Mouse (Mus musculus): Measurements from ENCODE around the gene Mtmr4. TPM values are rescaled to one million over a fixed set of nuclear protein-coding genes. Genes with fewer than 3 reads are reported as not detected.

Gene Mtmr4
- polyA plus RNA-seq, 1 experiment from 2014 or later: 9.4 TPM

DNA sequence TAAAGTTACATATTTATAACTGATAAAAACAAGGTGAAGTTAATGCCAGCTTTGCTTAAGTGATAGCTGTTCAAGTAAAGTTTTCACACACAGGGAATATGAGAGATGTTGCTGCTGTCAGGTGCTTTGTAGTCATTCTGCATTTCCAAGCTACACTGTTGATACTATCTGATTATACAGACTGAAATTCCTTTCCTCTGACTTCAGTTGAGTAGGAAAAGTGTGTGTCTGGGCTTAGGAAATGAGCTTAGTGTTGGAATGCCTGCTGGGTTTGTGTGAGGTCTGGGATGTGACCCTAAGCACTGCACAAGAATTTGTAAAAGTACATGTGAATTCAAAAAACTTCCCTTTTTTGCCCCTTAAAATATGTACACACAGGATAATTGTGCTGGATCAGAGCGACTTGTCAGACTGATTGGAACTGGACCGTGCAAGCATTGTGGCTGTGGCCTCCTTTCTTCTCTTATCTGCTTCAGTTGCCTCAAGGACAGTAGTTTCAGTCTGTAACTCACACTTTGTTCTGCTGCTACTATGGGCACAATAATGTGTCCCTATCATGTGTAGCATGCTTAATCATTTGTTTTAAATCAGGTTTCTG lies 36.8 kb upstream of the Mtmr4 start:
- 0 out of 2 replicates have a peak, but pooled peaks cover 4% of the 10 kb centered on the region for H3K4me1 ChIP-seq (replicated peaks; ENCODE audit: control insufficient read depth, insufficient read depth)
- no peaks in the 10 kb centered on the region for H3K27me3 ChIP-seq (ENCODE audit: control insufficient read depth, insufficient read depth, low read length)
- H3K36me3 ChIP-seq (ENCODE audit: control insufficient read depth, insufficient read depth, low read length): no peaks in the 10 kb centered on the region
- no peak for DNase-seq (ENCODE audit: low spot score)
- WGBS: 11% methylated on average over 2 of the region's 2 CpGs
- TF ChIP-seq CTCF (IDR thresholded peaks at IDR 0.05; ENCODE audit: low read depth) (no peak), EP300 (optimal IDR thresholded peaks at IDR 0.05) (no peak)
- H3K4me2 ChIP-seq (replicated peaks; ENCODE audit: low read depth): no peak overlapping the region
- no peak overlapping the region for H3K4me3 ChIP-seq (ENCODE audit: low read depth, low read length)
- H3K9ac ChIP-seq (ENCODE audit: low read length): no peak overlapping the region
- no peak overlapping the region for H3K27ac ChIP-seq (replicated peaks)
- H3K9me3 ChIP-seq (ENCODE audit: control insufficient read depth, low read length): no peaks in the 10 kb centered on the region
- 0 out of 2 replicates have a peak, but pooled peaks have one; percentile 60 for ATAC-seq (ENCODE audit: low FRiP score, low TSS enrichment)

DNA sequence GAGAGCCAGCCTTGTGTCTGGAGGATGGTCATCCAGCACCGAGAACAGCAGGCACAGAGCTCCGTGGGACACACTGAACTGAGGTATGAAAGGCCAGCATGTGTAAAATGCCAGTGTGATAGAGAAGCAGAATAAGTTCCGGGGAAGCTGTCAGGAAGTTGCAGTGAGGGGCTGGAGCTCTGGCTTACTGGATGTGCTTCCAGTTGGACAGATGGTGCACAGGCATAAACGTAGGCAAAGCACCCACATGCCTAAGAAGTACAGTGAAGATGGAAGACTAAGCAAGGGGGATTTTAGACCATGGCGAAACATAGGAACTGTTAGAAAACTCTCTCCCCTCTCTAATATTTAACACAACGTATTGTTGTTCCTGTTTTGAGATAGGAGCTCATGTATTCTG lies 30.8 kb upstream of the Mtmr4 start:
- no peak overlapping the region for H3K9ac ChIP-seq (ENCODE audit: low read length)
- DNase-seq (ENCODE audit: low spot score) (no peak), ATAC-seq (ENCODE audit: low FRiP score, low TSS enrichment) (no peak)
- H3K4me2 ChIP-seq (replicated peaks; ENCODE audit: low read depth): no peak overlapping the region
- WGBS: 58% methylated on average over 6 of the region's 6 CpGs
- H3K4me1 ChIP-seq (replicated peaks; ENCODE audit: control insufficient read depth, insufficient read depth): no peaks in the 10 kb centered on the region
- H3K4me3 ChIP-seq (ENCODE audit: low read depth, low read length): no peak overlapping the region
- H3K9me3 ChIP-seq (ENCODE audit: control insufficient read depth, low read length): no peaks in the 10 kb centered on the region
- no peak overlapping the region for H3K27ac ChIP-seq (replicated peaks)
- H3K36me3 ChIP-seq (ENCODE audit: control insufficient read depth, insufficient read depth, low read length): no peaks in the 10 kb centered on the region
- no peaks in the 10 kb centered on the region for H3K27me3 ChIP-seq (ENCODE audit: control insufficient read depth, insufficient read depth, low read length)
- TF ChIP-seq EP300 (optimal IDR thresholded peaks at IDR 0.05) (no peak), CTCF (IDR thresholded peaks at IDR 0.05; ENCODE audit: low read depth) (no peak)

DNA sequence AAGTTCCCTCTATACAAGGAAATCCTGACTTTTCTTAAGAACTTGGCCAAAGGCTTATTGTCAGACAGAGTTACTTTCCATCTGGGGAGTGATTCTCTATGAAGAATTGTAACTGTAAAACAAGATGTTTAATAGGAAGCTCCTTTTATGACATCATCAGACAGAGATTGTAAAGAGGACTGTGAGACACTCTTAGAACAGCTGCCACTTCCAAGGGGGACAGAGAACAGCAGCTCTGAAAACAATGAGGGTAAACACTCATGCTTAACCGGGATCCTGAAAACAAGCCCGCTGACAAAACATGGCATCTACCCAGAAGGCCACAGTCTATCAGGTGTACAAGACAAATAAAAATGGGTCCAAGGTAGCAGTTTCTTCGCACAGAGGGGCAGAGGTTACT lies 25.5 kb upstream of the Mtmr4 start, which contains the start of gene Gm11492:
Gene Gm11492, plus strand, starts transcription at position 153 of the 400 bp plus-strand sequence.
- TF ChIP-seq EP300 (optimal IDR thresholded peaks at IDR 0.05) (no peak), CTCF (IDR thresholded peaks at IDR 0.05; ENCODE audit: low read depth) (no peak)
- DNase-seq (ENCODE audit: low spot score) (no peak), ATAC-seq (ENCODE audit: low FRiP score, low TSS enrichment) (no peak)
- H3K4me1 ChIP-seq (replicated peaks; ENCODE audit: control insufficient read depth, insufficient read depth): no peaks in the 10 kb centered on the region
- no peaks in the 10 kb centered on the region for H3K36me3 ChIP-seq (ENCODE audit: control insufficient read depth, insufficient read depth, low read length)
- H3K9ac ChIP-seq (ENCODE audit: low read length): no peak within 1 kb of the TSS
- H3K27ac ChIP-seq (replicated peaks): no peak within 1 kb of the TSS
- H3K27me3 ChIP-seq (ENCODE audit: control insufficient read depth, insufficient read depth, low read length): no peaks in the 10 kb centered on the region
- H3K4me2 ChIP-seq (replicated peaks; ENCODE audit: low read depth): no peak within 1 kb of the TSS
- 67% methylated on average over 3 of the region's 3 CpGs for WGBS
- H3K4me3 ChIP-seq (ENCODE audit: low read depth, low read length): no peak within 1 kb of the TSS
- no peaks in the 10 kb centered on the region for H3K9me3 ChIP-seq (ENCODE audit: control insufficient read depth, low read length)

DNA sequence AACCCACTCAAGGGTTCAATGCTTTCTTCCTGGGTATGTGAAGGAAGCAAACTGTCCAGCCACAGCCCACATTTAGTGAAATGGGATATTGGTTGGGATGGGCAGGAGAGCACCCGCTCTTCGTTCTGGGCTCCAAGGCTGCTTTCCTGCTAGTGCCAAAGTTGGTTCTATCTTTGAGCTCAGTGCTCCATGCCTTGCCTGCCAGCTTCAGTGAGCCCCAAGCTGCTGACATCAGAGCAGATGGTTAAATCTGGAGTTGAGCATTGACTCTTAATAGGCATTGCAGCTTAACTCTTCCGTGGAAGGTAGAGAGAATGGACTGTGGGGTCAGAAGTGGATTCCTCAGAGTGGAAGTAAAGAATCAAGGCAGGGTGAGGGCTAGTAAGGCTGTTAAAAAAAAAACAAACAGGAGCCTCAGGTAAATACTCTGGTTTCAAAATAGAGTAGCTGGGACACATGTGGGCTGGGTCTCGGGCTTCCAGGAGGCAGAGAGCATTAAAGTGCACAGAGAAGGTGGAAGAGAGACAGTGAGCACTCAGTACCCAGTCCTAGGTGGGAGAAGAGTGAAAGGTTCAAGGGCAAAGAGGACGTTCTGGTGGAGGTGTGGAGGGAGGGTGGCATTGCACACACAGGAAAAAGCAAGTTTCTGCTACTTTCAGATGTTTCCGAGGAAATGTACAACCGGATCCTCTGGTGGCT lies 23.6 kb upstream of the Mtmr4 start, which contains the start of gene Sept4:
Gene Sept4, plus strand, starts transcription at position 649 of the 699 bp plus-strand sequence.
- no peak for ATAC-seq (ENCODE audit: low FRiP score, low TSS enrichment)
- WGBS: 80% methylated on average over 7 of the region's 7 CpGs
- TF ChIP-seq CTCF (IDR thresholded peaks at IDR 0.05; ENCODE audit: low read depth) (no peak), EP300 (optimal IDR thresholded peaks at IDR 0.05) (no peak)
- Histone ChIP-seq H3K27me3 (ENCODE audit: control insufficient read depth, insufficient read depth, low read length) (no peaks in the 10 kb centered on the region), H3K27ac (replicated peaks) (no peak within 1 kb of the TSS), H3K4me2 (replicated peaks; ENCODE audit: low read depth) (no peak within 1 kb of the TSS), H3K4me1 (replicated peaks; ENCODE audit: control insufficient read depth, insufficient read depth) (no peaks in the 10 kb centered on the region), H3K36me3 (ENCODE audit: control insufficient read depth, insufficient read depth, low read length) (no peaks in the 10 kb centered on the region), H3K4me3 (ENCODE audit: low read depth, low read length) (no peak within 1 kb of the TSS), H3K9ac (ENCODE audit: low read length) (no peak within 1 kb of the TSS), H3K9me3 (ENCODE audit: control insufficient read depth, low read length) (no peaks in the 10 kb centered on the region)
- DNase-seq (ENCODE audit: low spot score): no peak

DNA sequence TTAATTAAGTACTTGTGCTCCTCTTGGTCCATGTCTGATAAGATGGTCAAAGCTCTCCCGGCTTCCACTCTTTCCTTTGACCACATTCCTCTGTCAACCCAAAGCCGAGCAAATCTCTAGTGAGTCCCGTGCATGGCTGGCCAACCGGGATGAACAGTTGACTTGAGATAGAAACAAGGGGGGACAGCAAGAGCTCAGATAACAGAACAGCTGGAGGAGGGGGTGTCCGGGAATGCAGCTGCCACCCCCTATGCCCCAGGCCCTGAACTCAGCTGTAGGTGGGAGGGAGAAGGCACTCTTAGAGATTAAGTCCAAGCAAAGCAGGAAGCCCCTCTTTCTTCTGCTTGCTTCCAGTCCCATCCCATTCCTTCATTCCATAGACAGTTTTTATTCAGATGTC lies 21.2 kb upstream of the Mtmr4 start:
- no peak overlapping the region for H3K27ac ChIP-seq (replicated peaks)
- no peaks in the 10 kb centered on the region for H3K4me1 ChIP-seq (replicated peaks; ENCODE audit: control insufficient read depth, insufficient read depth)
- H3K36me3 ChIP-seq (ENCODE audit: control insufficient read depth, insufficient read depth, low read length): no peaks in the 10 kb centered on the region
- no peak overlapping the region for H3K4me3 ChIP-seq (ENCODE audit: low read depth, low read length)
- no peak overlapping the region for H3K9ac ChIP-seq (ENCODE audit: low read length)
- no peak for ATAC-seq (ENCODE audit: low FRiP score, low TSS enrichment)
- H3K9me3 ChIP-seq (ENCODE audit: control insufficient read depth, low read length): no peaks in the 10 kb centered on the region
- TF ChIP-seq CTCF (IDR thresholded peaks at IDR 0.05; ENCODE audit: low read depth): no peak
- TF ChIP-seq EP300 (optimal IDR thresholded peaks at IDR 0.05): no peak
- H3K4me2 ChIP-seq (replicated peaks; ENCODE audit: low read depth): no peak overlapping the region
- DNase-seq (ENCODE audit: low spot score): no peak
- no peaks in the 10 kb centered on the region for H3K27me3 ChIP-seq (ENCODE audit: control insufficient read depth, insufficient read depth, low read length)
- WGBS: 59% methylated on average over 5 of the region's 5 CpGs

DNA sequence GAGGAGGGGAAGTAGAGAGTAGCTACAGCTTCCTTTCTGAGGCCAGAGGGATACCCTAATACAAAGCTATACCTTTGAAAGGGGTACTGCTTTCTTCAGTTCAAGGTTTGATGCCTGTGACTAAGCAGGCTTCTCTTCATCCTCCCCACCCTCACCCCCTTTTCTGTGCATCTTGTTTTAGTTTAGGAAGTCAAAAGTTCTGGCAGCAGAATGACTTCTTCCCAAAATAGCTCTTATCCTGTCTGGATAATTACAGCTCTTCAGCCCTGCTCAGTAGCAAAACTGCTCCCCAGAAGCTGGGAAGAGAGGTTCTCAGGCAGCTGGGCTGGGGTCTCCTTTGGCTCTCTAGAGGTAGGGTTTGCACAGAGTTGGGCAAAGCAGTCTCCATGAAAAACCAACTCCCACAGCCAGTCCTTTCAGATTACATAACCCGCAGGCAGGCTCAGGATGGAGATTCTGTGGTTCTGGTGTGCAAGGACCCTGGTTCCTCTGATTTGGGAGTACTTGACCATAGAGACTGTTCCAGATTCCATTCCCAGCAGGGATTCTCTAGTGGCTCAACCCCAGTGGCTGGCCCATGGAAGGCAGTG lies 20.5 kb upstream of the Mtmr4 start:
- H3K27me3 ChIP-seq (ENCODE audit: control insufficient read depth, insufficient read depth, low read length): no peaks in the 10 kb centered on the region
- H3K27ac ChIP-seq (replicated peaks): 0 out of 2 replicates have a peak overlapping the region, but pooled peaks have one; percentile 8
- WGBS: 95% methylated on average over 1 of the region's 1 CpGs

More for the DNA sequence above, 20.5 kb upstream of the Mtmr4 start:
- DNase-seq (ENCODE audit: low spot score) (no peak), ATAC-seq (ENCODE audit: low FRiP score, low TSS enrichment) (no peak)
- no peaks in the 10 kb centered on the region for H3K9me3 ChIP-seq (ENCODE audit: control insufficient read depth, low read length)
- no peaks in the 10 kb centered on the region for H3K4me1 ChIP-seq (replicated peaks; ENCODE audit: control insufficient read depth, insufficient read depth)
- TF ChIP-seq CTCF (IDR thresholded peaks at IDR 0.05; ENCODE audit: low read depth) (no peak), EP300 (optimal IDR thresholded peaks at IDR 0.05) (no peak)
- H3K4me2 ChIP-seq (replicated peaks; ENCODE audit: low read depth): no peak overlapping the region
- H3K4me3 ChIP-seq (ENCODE audit: low read depth, low read length): no peak overlapping the region
- H3K36me3 ChIP-seq (ENCODE audit: control insufficient read depth, insufficient read depth, low read length): no peaks in the 10 kb centered on the region
- H3K9ac ChIP-seq (ENCODE audit: low read length): no peak overlapping the region

Data from stomach, postnatal 0 days (tissue).